8 mouse cellular contexts compared by ENCODE assay signal in genomic region chr16:28927381-28927780, GRCm38 (mm10). TPM values are rescaled to one million over a fixed set of nuclear protein-coding genes. Genes with fewer than 3 reads are reported as not detected.
A peak's percentile ranks its signal among the peaks of the same experiment; 100 is the strongest.
DNase-seq lines count a peak whose midpoint lies in the region; ATAC-seq lines count a peak whose summit lies in the region.
"Had no signal": no experiment of that assay in that cellular context is flagged by ENCODE, and none has a peak within 500 bp of the region (broad histone marks: within the 10 kb centered on the region; RNA-seq: fewer than 3 reads in every experiment).

No protein-coding gene starts in this region.

- no peak overlapping the region; the same call in none of the 2 replicates for H3K27ac ChIP-seq in hindbrain, embryonic 12.5 days
- no peak overlapping the region for H3K27ac ChIP-seq in limb, embryonic 15.5 days
- H3K27ac ChIP-seq: liver, embryonic 15.5 days had no signal

- peak overlapping the region; percentile 51; the same call in 1 of the 2 replicates for H3K9ac ChIP-seq in hindbrain, embryonic 12.5 days
- H3K9ac ChIP-seq in limb, embryonic 15.5 days = no peak overlapping the region
- H3K9ac ChIP-seq: liver, embryonic 15.5 days had no signal

- H3K4me3 ChIP-seq in hindbrain, embryonic 12.5 days = peak overlapping the region; percentile 84
- 0 out of 2 replicates have a peak overlapping the region, but pooled peaks have one; percentile 81 for H3K4me3 ChIP-seq in limb, embryonic 15.5 days
- H3K4me3 ChIP-seq: liver, embryonic 15.5 days had no signal

- peaks cover 32% of the 10 kb centered on the region for H3K4me1 ChIP-seq in hindbrain, embryonic 12.5 days
- H3K4me1 ChIP-seq in limb, embryonic 15.5 days = peaks cover 14% of the 10 kb centered on the region
- H3K4me1 ChIP-seq: liver, embryonic 15.5 days had no signal

- H3K9me3 ChIP-seq in hindbrain, embryonic 12.5 days (replicated peaks) = no peaks in the 10 kb centered on the region
- H3K9me3 ChIP-seq in limb, embryonic 15.5 days = no peaks in the 10 kb centered on the region
- H3K9me3 ChIP-seq: liver, embryonic 15.5 days had no signal

- no peak for ATAC-seq in hindbrain, embryonic 12.5 days (ENCODE audit: low FRiP score)
- ATAC-seq in limb, embryonic 15.5 days (ENCODE audit: insufficient number of reproducible peaks, low FRiP score, low TSS enrichment, low read depth) = no peak

- DNase-seq in cerebellum, adult 11-12 months = peak; percentile 32
- peak; percentile 32 for DNase-seq in cerebellum, adult 9-10 months
- no peak for DNase-seq in thymus, adult 18-20 months
- DNase-seq in ovary, postnatal 10 days (ENCODE audit: low spot score) = no peak
- DNase-seq in frontal cortex, postnatal 14 days (ENCODE audit: low spot score in 2 of 2) = no peak

- 21% methylated on average over 9 of the region's 9 CpGs for WGBS in hindbrain, embryonic 12.5 days
- 43% methylated on average over 9 of the region's 9 CpGs for WGBS in limb, embryonic 15.5 days

- H3K27me3 ChIP-seq in hindbrain, embryonic 12.5 days = peaks cover 18% of the 10 kb centered on the region
- H3K27me3 ChIP-seq in limb, embryonic 15.5 days = peaks cover 12% of the 10 kb centered on the region

- no peaks in the 10 kb centered on the region for H3K36me3 ChIP-seq in hindbrain, embryonic 12.5 days
- no peaks in the 10 kb centered on the region for H3K36me3 ChIP-seq in limb, embryonic 15.5 days
- H3K36me3 ChIP-seq: liver, embryonic 15.5 days had no signal

- peak overlapping the region; percentile 85 for H3K4me2 ChIP-seq in hindbrain, embryonic 12.5 days (replicated peaks)
- H3K4me2 ChIP-seq in limb, embryonic 15.5 days = peak overlapping the region; percentile 84; the same call in 1 of the 2 replicates

RNA-seq across cellular contexts. Expression of gene Mb21d2, which starts 2.1 kb away (rescaled TPM):
- polyA plus RNA-seq in hindbrain, embryonic 12.5 days (2016; fragmentation: Nextera tagmentation; extraction: Ambion mirVana) = 11.7 and 12.9 TPM in 2 replicates
- polyA plus RNA-seq in limb, embryonic 15.5 days (2015; fragmentation: Nextera tagmentation; extraction: Ambion mirVana) = 7.4 and 7.7 TPM in 2 replicates

Comparison
In these comparisons a context has a peak if more than half of its experiments do, and no peak if none do; other contexts are left out.
1. DNase-seq: peak in cerebellum, adult 11-12 months (single experiment) and cerebellum, adult 9-10 months (single experiment); none in thymus, adult 18-20 months (0 of 2), ovary, postnatal 10 days (single experiment) and frontal cortex, postnatal 14 days (0 of 2).